Mouse (Mus musculus): ENCODE data around the gene Pmm1. TPM values are rescaled to one million over a fixed set of nuclear protein-coding genes. Genes with fewer than 3 reads are reported as not detected.

The Pmm1 gene
- polyA plus RNA-seq, 1 experiment from 2014 or later: 19.9 TPM

GRCm38 (mm10) chr15:81954716-81955115 lies 6.0 kb downstream of the Pmm1 start:
- Histone ChIP-seq H3K4me3 (ENCODE audit: low read depth, low read length) (no peak overlapping the region), H3K4me2 (ENCODE audit: low read depth, low read length) (no peak overlapping the region), H3K4me1 (ENCODE audit: control insufficient read depth, insufficient read depth, low read length) (no peaks in the 10 kb centered on the region), H3K36me3 (replicated peaks; ENCODE audit: control insufficient read depth, insufficient read depth, low read depth, low read length) (no peaks in the 10 kb centered on the region; the same call in 1 of the 2 replicates), H3K27me3 (ENCODE audit: control insufficient read depth, insufficient read depth, low read length) (no peaks in the 10 kb centered on the region), H3K9ac (replicated peaks; ENCODE audit: low read length) (no peak overlapping the region), H3K27ac (replicated peaks; ENCODE audit: low read depth, low read length) (no peak overlapping the region), H3K9me3 (replicated peaks; ENCODE audit: control insufficient read depth, low read length) (no peaks in the 10 kb centered on the region)
- DNase-seq (ENCODE audit: low spot score) (no peak), ATAC-seq (replicated peaks; ENCODE audit: insufficient number of reproducible peaks, low FRiP score, low TSS enrichment, low read depth) (no peak)
- WGBS: 90% methylated on average over 6 of the region's 6 CpGs

DNA sequence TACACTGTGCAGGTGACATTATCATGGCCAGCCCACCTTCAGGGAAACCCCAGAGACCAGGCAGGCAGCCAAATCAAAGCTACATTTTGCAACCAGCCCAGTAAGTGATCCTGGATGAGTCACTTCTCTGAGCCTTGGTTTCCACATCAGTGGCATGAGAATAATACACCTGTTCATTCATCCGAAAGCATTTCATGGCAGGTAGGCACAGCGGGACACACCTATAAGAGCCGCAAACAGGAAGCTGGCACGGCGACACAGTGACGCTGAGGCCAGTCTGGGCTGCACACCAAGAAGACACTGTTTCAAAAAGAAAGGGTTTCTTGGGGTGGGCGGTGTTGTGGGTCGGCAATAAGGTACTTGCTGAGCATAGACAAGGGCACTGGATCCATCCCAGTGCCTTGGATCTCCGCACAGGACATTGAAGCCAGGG lies 6.6 kb downstream of the Pmm1 start:
- DNase-seq (ENCODE audit: low spot score): no peak
- no peak overlapping the region for H3K4me3 ChIP-seq (ENCODE audit: low read depth, low read length)

DNA sequence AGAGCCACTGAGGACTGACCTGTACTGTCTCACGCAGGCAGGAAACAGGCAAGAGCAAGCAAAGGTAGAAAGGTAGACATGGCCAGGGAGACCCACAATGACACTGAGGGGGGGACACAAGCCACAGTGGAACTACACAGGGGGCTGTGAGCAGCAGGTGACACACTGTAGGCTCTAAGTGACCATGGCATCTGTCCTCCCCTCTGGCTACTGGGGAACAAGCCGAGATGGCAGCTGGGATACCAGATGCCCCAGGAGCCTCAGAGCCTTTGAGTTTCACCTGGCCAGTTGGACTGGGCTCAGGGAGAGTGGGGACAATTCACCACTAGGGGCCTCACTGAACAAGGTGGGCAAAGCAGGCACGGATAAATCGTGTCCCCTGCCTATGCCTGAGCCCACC lies 8.4 kb downstream of the Pmm1 start:
- Histone ChIP-seq H3K9me3 (replicated peaks; ENCODE audit: control insufficient read depth, low read length) (no peaks in the 10 kb centered on the region), H3K4me1 (ENCODE audit: control insufficient read depth, insufficient read depth, low read length) (no peaks in the 10 kb centered on the region), H3K9ac (replicated peaks; ENCODE audit: low read length) (no peak overlapping the region), H3K4me2 (ENCODE audit: low read depth, low read length) (no peak overlapping the region), H3K27me3 (ENCODE audit: control insufficient read depth, insufficient read depth, low read length) (no peaks in the 10 kb centered on the region), H3K27ac (replicated peaks; ENCODE audit: low read depth, low read length) (no peak overlapping the region), H3K36me3 (replicated peaks; ENCODE audit: control insufficient read depth, insufficient read depth, low read depth, low read length) (no peaks in the 10 kb centered on the region; the same call in 1 of the 2 replicates), H3K4me3 (ENCODE audit: low read depth, low read length) (no peak overlapping the region)
- 84% methylated on average over 4 of the region's 4 CpGs for WGBS
- DNase-seq (ENCODE audit: low spot score): no peak
- ATAC-seq (replicated peaks; ENCODE audit: insufficient number of reproducible peaks, low FRiP score, low TSS enrichment, low read depth): no peak

More for the DNA sequence above, 6.6 kb downstream of the Pmm1 start:
- WGBS: 96% methylated on average over 9 of the region's 9 CpGs
- H3K27ac ChIP-seq (replicated peaks; ENCODE audit: low read depth, low read length): no peak overlapping the region
- no peak for ATAC-seq (replicated peaks; ENCODE audit: insufficient number of reproducible peaks, low FRiP score, low TSS enrichment, low read depth)
- H3K9me3 ChIP-seq (replicated peaks; ENCODE audit: control insufficient read depth, low read length): no peaks in the 10 kb centered on the region
- H3K4me1 ChIP-seq (ENCODE audit: control insufficient read depth, insufficient read depth, low read length): no peaks in the 10 kb centered on the region
- H3K9ac ChIP-seq (replicated peaks; ENCODE audit: low read length): no peak overlapping the region
- H3K27me3 ChIP-seq (ENCODE audit: control insufficient read depth, insufficient read depth, low read length): no peaks in the 10 kb centered on the region
- no peaks in the 10 kb centered on the region; the same call in 1 of the 2 replicates for H3K36me3 ChIP-seq (replicated peaks; ENCODE audit: control insufficient read depth, insufficient read depth, low read depth, low read length)
- H3K4me2 ChIP-seq (ENCODE audit: low read depth, low read length): no peak overlapping the region

GRCm38 (mm10) chr15:81951159-81951558 lies 9.6 kb downstream of the Pmm1 start:
- no peak overlapping the region for H3K27ac ChIP-seq (replicated peaks; ENCODE audit: low read depth, low read length)
- H3K4me2 ChIP-seq (ENCODE audit: low read depth, low read length): no peak overlapping the region
- no peak for DNase-seq (ENCODE audit: low spot score)
- no peak overlapping the region for H3K4me3 ChIP-seq (ENCODE audit: low read depth, low read length)
- no peak for ATAC-seq (replicated peaks; ENCODE audit: insufficient number of reproducible peaks, low FRiP score, low TSS enrichment, low read depth)
- H3K9me3 ChIP-seq (replicated peaks; ENCODE audit: control insufficient read depth, low read length): no peaks in the 10 kb centered on the region
- H3K4me1 ChIP-seq (ENCODE audit: control insufficient read depth, insufficient read depth, low read length): no peaks in the 10 kb centered on the region
- WGBS: 87% methylated on average over 9 of the region's 9 CpGs
- no peaks in the 10 kb centered on the region for H3K27me3 ChIP-seq (ENCODE audit: control insufficient read depth, insufficient read depth, low read length)
- no peaks in the 10 kb centered on the region; the same call in 1 of the 2 replicates for H3K36me3 ChIP-seq (replicated peaks; ENCODE audit: control insufficient read depth, insufficient read depth, low read depth, low read length)
- no peak overlapping the region for H3K9ac ChIP-seq (replicated peaks; ENCODE audit: low read length)

- Histone ChIP-seq H3K4me1 (ENCODE audit: control insufficient read depth, insufficient read depth, low read length) (no peaks in the 10 kb centered on the region), H3K27me3 (ENCODE audit: control insufficient read depth, insufficient read depth, low read length) (no peaks in the 10 kb centered on the region), H3K4me3 (ENCODE audit: low read depth, low read length) (no peak overlapping the region), H3K36me3 (replicated peaks; ENCODE audit: control insufficient read depth, insufficient read depth, low read depth, low read length) (no peaks in the 10 kb centered on the region; the same call in 1 of the 2 replicates), H3K9me3 (replicated peaks; ENCODE audit: control insufficient read depth, low read length) (no peaks in the 10 kb centered on the region), H3K27ac (replicated peaks; ENCODE audit: low read depth, low read length) (no peak overlapping the region), H3K4me2 (ENCODE audit: low read depth, low read length) (no peak overlapping the region), H3K9ac (replicated peaks; ENCODE audit: low read length) (no peak overlapping the region)
- no peak for DNase-seq (ENCODE audit: low spot score)
- WGBS: 82% methylated on average over 5 of the region's 5 CpGs
- no peak for ATAC-seq (replicated peaks; ENCODE audit: insufficient number of reproducible peaks, low FRiP score, low TSS enrichment, low read depth)
Measured at GRCm38 (mm10) chr15:81950716-81951115, 10.0 kb downstream of the Pmm1 start.

DNA sequence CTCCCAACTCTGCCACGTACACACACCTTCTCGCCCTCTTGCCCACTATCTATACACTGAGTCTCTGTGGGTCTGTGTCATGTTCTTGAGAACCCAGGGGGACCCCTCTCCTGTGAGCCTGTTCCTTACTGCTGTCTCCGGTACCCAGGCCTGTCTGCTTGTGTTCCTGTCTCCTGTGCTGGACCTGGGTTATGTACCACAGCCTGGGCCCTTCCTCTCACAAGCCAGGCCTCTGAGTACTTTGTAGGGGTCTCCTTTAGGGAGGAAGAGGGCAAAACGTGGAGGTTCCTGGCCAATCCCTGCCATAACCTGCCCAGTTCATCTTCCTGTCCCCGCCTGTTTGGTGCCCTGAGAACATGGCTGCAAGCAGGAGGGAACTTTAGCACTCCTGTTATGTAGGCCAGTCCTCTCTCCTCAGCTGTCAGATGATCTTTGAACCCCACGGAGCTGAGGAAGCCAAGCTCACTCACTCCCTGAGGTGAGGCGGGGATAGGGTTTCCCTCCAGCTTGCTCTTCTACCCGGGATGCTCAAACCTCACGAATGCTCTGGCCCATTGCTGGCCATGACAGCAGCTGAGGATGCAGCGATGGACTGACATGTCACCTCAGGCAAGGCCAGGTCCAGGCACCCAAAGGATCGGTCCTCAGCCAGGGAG lies 11.1 kb downstream of the Pmm1 start:
- Histone ChIP-seq H3K9me3 (replicated peaks; ENCODE audit: control insufficient read depth, low read length) (no peaks in the 10 kb centered on the region), H3K4me2 (ENCODE audit: low read depth, low read length) (no peak overlapping the region), H3K4me1 (ENCODE audit: control insufficient read depth, insufficient read depth, low read length) (no peaks in the 10 kb centered on the region), H3K9ac (replicated peaks; ENCODE audit: low read length) (0 out of 2 replicates have a peak overlapping the region, but pooled peaks have one; percentile 6), H3K4me3 (ENCODE audit: low read depth, low read length) (no peak overlapping the region), H3K36me3 (replicated peaks; ENCODE audit: control insufficient read depth, insufficient read depth, low read depth, low read length) (no peaks in the 10 kb centered on the region; the same call in 1 of the 2 replicates), H3K27ac (replicated peaks; ENCODE audit: low read depth, low read length) (no peak overlapping the region), H3K27me3 (ENCODE audit: control insufficient read depth, insufficient read depth, low read length) (no peaks in the 10 kb centered on the region)
- no peak for DNase-seq (ENCODE audit: low spot score)
- WGBS: 69% methylated on average over 11 of the region's 11 CpGs
- ATAC-seq (replicated peaks; ENCODE audit: insufficient number of reproducible peaks, low FRiP score, low TSS enrichment, low read depth): no peak

GRCm38 (mm10) chr15:81949076-81949475 lies 11.7 kb downstream of the Pmm1 start:
- Histone ChIP-seq H3K9me3 (replicated peaks; ENCODE audit: control insufficient read depth, low read length) (no peaks in the 10 kb centered on the region), H3K27me3 (ENCODE audit: control insufficient read depth, insufficient read depth, low read length) (no peaks in the 10 kb centered on the region), H3K27ac (replicated peaks; ENCODE audit: low read depth, low read length) (no peak overlapping the region), H3K4me2 (ENCODE audit: low read depth, low read length) (no peak overlapping the region), H3K4me1 (ENCODE audit: control insufficient read depth, insufficient read depth, low read length) (no peaks in the 10 kb centered on the region), H3K9ac (replicated peaks; ENCODE audit: low read length) (no peak overlapping the region), H3K4me3 (ENCODE audit: low read depth, low read length) (no peak overlapping the region), H3K36me3 (replicated peaks; ENCODE audit: control insufficient read depth, insufficient read depth, low read depth, low read length) (no peaks in the 10 kb centered on the region; the same call in 1 of the 2 replicates)
- ATAC-seq (replicated peaks; ENCODE audit: insufficient number of reproducible peaks, low FRiP score, low TSS enrichment, low read depth) (no peak), DNase-seq (ENCODE audit: low spot score) (no peak)
- WGBS: 88% methylated on average over 10 of the region's 10 CpGs

GRCm38 (mm10) chr15:81943176-81943749 lies 17.5 kb downstream of the Pmm1 start:
- peaks cover 4% of the 10 kb centered on the region for H3K4me1 ChIP-seq (ENCODE audit: control insufficient read depth, insufficient read depth, low read length)
- DNase-seq (ENCODE audit: low spot score) (peak; percentile 77), ATAC-seq (replicated peaks; ENCODE audit: insufficient number of reproducible peaks, low FRiP score, low TSS enrichment, low read depth) (peak; percentile 77)
- H3K27me3 ChIP-seq (ENCODE audit: control insufficient read depth, insufficient read depth, low read length): no peaks in the 10 kb centered on the region
- H3K27ac ChIP-seq (replicated peaks; ENCODE audit: low read depth, low read length): no peak overlapping the region
- H3K36me3 ChIP-seq (replicated peaks; ENCODE audit: control insufficient read depth, insufficient read depth, low read depth, low read length): no peaks in the 10 kb centered on the region
- 9% methylated on average over 9 of the region's 9 CpGs for WGBS
- no peak overlapping the region for H3K4me2 ChIP-seq (ENCODE audit: low read depth, low read length)
- no peaks in the 10 kb centered on the region for H3K9me3 ChIP-seq (replicated peaks; ENCODE audit: control insufficient read depth, low read length)
- H3K4me3 ChIP-seq (ENCODE audit: low read depth, low read length): no peak overlapping the region
- H3K9ac ChIP-seq (replicated peaks; ENCODE audit: low read length): peak overlapping the region; percentile 28; the same call in 1 of the 2 replicates
